Mouse (Mus musculus): ENCODE data around the gene Adpgk. TPM values are rescaled to one million over a fixed set of nuclear protein-coding genes. Genes with fewer than 3 reads are reported as not detected.
"Not testable (repeated sequence)": the region's sequence is repeated elsewhere in the genome, so short reads cannot be mapped to it uniquely, and the experiment has no call there.

Gene Adpgk
- total RNA-seq, 2 experiments from 2014 or later = 75.5 to 79.5 TPM

DNA sequence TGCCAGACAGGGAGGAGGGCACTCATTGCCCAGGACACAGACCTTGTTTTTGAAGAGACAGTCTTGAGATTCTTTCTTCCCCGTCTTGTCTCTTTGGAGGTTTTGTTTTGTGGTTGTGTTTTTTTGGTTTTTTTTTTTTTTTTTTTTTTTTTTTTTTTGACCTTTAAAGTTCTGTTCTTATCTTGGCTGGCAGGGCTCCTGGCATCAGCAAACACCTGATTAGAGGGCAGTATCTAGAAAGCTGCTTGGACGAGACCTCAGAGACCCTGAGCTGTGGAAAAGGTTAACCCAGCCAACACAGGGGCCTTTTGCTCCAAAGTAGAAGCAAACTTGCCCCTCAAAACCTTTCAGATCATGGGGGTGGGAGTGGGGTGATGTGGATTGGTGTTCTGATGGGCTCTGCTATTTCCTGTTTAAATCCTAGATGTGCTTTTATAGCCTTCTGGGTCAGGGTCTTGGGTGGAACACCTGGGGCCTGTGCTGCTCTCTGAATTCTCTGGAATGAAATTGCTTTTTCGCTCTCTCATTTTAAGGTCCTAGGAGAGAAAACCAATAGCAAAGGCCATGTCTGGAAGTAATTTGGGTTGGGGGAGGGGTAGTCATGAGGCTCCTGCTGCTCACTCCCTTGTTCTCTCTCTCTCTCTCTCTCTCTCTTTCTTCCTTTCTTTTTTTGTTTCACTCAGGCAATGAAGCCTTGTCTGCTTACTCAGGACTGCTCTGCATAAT lies 2.5 kb upstream of the Adpgk start:
- no peak for ATAC-seq (replicated peaks; ENCODE audit: low FRiP score, poor library complexity, severe bottlenecking)

DNA sequence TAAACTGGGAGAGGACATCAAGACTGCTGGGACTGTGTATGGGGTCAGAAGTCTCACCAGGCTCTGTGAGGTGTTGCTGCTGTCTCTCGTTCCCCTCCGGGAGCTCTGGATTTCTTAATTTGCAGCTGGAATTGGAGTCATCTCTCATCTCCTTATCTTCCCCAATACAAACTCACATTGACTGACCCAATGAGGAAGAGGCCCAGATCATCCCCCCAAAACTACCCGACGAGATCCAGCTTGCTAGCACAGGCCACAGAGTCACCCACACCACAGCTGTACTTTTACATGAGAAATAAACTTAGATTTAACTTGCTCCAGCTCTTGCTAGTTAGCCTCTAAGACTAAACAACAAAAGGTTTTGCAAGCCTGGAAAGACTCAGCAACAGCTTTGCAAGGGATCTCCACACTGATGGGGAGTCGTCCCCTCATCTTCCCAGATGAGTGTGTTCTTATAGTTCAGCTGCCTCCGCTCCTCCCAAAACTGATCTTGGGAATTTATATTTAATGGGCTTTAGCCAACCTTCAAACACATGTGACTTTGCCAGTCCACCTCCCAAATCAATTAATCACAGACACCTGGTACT lies 1.7 kb upstream of the Adpgk start:
- no peak for ATAC-seq (replicated peaks; ENCODE audit: low FRiP score, poor library complexity, severe bottlenecking)

DNA sequence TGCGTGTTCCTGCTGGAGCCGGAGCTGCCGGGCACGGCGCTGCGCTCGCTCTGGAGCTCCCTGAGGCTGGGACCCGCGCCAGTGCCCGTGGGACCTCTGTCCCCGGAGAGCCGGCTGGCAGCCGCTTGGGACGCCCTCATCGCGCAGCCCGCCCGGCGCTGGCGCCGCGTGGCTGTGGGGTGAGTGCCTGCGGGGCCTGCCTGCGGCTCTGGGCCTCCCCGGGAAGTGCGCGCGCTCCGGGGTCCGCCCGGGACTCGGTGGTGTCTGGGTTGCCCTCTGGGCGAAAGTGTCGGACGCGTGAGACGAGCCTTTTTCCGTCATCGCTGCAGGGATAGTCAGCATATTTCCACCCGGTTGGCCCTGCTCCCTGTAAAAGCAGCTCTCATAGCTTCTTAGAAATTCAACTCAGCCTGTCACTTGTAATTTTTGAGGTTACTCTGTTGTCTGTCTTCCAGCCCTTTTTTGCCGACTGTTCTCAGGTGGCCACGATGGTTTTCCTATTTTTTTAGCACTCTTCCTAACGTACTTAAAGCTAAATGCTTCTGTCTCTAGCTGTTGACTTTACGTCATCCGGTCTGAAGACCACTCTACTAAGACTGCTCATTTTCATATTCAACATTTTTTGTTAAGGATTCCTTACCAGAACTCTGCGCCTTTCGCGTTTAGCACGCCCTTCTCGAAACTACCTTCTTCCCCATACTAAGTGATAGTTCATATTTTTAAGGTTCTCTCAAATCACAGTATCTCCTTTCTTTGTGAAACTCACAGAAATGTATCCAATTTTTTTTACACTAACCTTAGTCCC lies 532 bp downstream of the Adpgk start:
- peak; percentile 20; the same call in 1 of the 2 replicates for ATAC-seq (replicated peaks; ENCODE audit: low FRiP score, poor library complexity, severe bottlenecking)

DNA sequence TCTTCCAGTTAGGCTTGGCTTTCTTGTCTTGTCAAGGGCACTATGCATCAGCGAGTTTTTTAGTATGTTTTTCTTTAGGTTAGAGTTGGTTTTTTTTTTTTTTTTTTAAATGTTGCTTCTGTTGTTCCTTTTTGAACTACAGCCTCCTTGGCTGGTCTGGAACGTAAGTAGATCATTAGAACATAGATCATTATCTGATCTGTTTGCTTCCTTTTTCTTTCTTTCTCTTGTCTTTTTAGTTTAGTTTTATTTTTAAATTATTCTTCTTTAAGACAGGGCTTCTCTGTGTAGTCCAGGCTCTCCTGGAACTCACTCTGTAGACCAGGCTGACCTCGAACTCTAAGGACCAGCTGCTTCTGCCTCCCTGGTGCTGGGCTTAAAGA lies 1.1 kb downstream of the Adpgk start:
- no peak for ATAC-seq (replicated peaks; ENCODE audit: low FRiP score, poor library complexity, severe bottlenecking)

DNA sequence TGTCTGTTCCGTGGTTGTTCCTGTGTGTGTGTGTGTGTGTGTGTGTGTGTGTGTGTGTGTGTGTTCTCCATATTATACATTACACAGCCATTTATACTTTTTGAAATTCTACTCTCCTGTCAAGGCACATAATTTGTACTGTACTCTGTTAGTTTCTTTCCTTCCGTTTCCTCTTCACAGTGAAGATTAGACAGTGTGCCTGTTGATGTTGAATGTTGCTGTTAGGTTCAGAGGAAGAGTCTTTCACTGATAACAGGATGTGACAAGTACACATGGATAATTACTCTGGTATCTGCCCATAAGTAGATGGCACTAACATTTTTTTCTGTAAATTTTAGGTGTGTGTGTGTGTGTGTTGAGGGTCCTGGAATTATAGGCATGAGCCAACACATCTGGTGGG lies 5.1 kb downstream of the Adpgk start:
- ATAC-seq (replicated peaks; ENCODE audit: low FRiP score, poor library complexity, severe bottlenecking) = no peak

DNA sequence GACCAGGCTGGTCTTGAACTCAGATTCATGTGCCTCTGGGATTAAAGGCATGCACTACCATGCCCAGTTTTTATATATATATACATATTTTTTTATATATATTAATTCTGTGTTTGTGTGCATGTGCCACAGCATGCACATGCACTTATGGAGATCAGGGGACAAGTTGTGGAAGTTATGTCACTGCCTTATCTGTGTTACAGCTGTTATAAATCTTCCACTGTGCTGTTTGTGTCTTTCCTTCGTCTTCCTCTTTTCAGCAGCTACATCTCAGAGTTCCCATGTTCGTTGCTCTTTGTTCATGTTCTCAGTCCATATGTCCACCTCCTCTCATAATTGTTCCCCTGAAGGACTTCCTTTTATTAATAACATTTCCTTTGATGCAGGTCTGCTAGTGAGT lies 16.5 kb downstream of the Adpgk start:
- ATAC-seq (replicated peaks; ENCODE audit: low FRiP score, poor library complexity, severe bottlenecking) = no peak

DNA sequence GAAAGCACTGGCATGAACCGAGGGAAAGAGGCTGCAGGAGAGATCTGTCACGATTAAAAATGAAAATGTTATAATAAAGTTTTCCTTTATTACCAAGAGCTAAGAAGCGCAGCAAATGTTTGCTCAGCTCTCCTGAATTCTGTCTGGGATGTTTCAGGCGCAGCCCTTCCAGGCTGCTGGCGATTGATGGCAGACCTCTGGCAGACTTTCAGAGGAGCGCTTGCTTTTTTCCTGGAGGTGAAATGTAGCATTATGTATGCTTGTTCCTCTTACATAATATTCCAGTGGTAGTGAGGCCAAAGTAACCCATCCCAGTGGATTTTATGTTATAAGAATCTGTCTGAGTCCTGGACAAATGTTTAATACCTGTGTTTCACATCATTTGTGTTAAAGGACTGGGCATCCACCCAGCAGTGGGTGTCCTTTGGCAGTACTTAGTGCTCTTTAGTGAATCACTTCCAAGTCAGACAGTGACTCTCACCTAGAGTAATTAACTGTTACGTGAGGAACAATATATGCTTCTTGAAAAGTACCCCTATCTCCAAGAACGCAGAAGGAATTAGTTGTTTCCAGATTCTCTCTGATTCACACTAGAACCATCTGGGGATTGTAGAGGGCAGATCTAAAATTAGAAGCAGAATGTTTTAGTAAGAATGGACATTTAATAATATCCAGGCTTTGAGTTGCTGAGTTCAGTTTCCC lies 19.4 kb downstream of the Adpgk start:
- no peak for ATAC-seq (replicated peaks; ENCODE audit: low FRiP score, poor library complexity, severe bottlenecking)

DNA sequence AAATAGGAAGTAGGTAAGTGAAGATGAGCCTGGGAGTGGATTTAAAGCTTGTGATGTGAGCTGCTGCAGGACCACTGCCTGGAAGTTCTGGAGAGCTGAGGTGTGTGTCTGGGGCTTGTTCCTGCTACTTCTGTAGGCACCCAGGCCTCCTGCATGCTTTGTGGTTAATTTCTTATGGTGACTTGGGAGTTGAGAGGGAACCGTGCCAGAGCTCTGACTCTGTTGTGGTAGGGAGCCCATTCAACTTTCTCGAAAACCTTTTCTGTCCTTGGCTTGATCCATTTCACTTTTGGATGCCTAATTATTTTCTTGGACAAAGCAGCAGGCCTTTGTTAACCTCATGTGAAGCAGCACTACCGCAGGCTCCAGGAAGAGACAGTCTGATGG lies 19.9 kb downstream of the Adpgk start:
- no peak for ATAC-seq (replicated peaks; ENCODE audit: low FRiP score, poor library complexity, severe bottlenecking)

DNA sequence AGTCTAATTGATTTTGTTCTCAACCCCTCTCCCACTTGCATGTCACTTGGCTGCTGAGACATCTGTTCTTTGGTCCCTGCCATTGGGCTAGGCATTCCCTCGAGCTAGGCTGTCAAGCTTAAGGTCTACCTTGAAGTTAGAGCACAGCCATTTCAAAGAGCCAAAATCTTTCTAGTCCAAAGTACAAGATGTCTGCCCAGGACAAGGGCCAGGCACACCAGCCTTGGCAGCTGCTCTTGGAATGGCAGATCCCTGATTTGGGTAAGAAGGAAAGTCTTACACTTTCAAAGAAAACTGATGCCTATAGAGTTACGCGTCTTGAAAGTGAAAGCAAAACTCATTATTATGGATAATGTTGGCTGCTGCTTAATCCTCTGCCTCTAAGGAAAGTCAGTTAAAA lies 24.8 kb downstream of the Adpgk start:
- ATAC-seq (replicated peaks; ENCODE audit: low FRiP score, poor library complexity, severe bottlenecking) = no peak

DNA sequence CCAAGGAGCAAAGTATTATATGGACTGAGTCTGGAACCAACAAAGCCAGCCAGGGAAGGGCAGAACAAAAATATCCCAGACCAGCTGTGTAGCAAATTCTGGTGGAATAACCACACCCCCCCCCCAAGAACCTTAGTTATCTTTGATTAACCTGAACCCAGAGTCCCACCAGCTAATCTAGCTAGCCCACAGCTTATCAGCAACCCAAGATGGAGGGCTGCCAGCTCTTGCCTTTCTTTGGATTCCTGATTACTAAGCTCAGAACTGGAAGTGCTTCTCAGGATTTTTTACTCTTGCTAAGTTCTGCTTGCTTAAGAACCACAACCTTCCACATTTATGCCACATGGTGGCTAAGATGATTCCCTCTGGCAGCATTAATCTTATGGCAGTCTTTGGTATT lies 33.0 kb downstream of the Adpgk start:
- no peak for ATAC-seq (replicated peaks; ENCODE audit: low FRiP score, poor library complexity, severe bottlenecking)

DNA sequence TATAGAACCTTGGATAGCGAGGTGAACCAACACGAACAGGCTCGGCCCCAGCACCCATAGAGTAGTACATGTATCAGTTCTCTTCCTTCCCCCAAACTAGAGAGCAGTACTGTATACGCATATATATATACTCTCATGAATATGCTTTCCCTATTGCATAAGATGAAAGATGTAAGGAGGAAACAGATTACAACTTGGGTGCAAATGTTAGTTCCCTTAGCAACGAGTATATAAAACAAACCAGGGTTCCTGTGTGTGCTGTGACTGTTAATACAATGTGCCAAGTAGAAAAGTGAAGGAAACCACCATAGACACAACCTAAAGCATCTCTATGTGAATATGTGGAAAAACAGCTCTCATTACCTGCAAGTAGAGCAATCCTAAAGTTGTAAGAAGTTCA lies 38.7 kb downstream of the Adpgk start:
- no peak for ATAC-seq (replicated peaks; ENCODE audit: low FRiP score, poor library complexity, severe bottlenecking)

DNA sequence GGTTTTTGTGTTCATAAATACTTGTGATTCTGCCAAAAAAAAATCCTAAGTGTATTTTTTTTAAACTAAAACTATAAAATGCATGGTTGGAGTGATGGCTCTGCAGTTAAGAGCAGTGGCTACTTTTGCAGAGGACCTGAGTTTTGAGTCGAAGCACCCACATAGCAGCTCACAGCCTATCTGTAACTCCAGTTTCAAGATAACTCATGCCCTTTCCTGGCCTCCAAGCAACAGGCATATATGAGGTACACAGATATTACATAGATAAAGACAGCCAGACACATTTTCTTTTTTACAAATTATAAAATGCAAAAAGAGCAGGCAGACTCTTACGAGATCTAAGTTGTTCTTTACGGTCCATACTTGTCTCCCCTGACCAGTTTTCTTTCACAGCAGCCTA lies 45.2 kb downstream of the Adpgk start:
- no peak for ATAC-seq (replicated peaks; ENCODE audit: low FRiP score, poor library complexity, severe bottlenecking)

DNA sequence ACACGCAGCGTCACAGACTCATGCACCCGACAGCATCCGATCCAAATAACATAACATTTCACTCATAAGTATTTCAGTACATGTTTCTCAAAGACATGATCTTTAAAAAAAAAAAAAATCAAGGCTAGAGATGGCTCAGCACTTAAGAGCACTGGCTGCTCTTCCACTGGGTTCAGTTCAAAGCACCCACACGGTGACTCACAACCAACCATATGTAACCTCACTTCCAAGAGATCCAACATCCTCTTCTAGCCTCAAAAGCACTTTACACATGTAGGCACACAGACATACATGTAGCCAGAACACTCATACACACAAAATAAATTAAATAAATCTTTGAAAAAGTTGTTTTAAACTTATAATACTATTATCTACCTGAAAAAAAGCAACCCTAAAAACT lies 46.5 kb downstream of the Adpgk start:
- ATAC-seq (replicated peaks; ENCODE audit: low FRiP score, poor library complexity, severe bottlenecking) = no peak

DNA sequence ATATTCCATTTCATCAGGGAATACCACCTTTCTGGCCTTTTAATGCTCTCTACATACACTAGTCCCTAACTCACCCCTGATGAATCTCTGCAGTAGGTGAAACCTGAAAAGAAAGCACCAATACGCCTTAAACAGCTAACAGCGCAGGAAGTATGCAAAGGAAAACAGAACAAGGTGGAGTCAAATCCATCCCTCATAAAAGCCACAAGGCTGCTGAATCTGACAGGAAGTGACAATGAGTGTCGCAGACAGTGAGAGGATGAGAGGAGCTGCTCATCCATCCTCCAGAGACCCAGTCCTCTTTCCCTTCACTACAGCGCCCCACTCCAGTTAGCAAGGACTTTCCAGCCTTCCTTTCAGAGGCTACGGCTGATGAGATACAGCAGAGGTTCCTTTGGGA lies 47.1 kb downstream of the Adpgk start:
- no peak for ATAC-seq (replicated peaks; ENCODE audit: low FRiP score, poor library complexity, severe bottlenecking)

DNA sequence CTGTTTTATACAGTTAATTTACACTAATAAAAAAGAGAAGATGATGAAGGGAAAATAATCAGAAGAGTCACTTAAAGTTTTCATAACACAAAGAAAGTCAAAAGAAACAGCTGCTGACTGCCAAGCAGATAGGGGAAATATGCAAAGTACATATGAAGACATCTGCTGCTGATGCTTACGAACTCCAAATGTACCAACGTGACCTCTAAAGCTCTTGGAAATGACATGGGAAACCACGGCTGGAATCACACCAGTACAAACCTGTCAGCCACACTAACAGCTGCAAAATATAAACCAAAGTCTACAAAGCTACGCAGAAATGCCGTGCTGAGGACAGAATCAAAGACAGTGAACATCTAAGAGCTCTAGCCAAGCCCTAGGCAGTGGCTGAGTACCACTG lies 47.7 kb downstream of the Adpgk start:
- no peak for ATAC-seq (replicated peaks; ENCODE audit: low FRiP score, poor library complexity, severe bottlenecking)

DNA sequence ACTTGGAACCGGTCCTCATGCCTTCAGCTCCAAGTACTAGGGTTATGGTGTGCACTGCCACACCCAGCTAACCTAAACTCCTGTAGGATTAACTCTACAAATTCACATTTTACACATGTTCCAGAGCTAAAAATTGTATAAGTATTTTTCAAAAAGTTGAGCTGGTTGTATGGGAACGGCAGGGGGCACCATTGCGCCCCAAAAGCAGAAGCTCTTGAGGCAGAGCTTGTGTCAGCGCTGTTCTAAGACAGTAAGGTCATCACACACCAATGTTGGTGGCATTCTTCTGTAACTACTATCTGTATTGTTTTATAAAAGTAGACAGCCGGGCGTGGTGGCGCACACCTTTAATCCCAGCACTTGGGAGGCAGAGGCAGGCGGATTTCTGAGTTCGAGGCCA lies 48.6 kb downstream of the Adpgk start:
- ATAC-seq (replicated peaks; ENCODE audit: low FRiP score, poor library complexity, severe bottlenecking) = no peak

DNA sequence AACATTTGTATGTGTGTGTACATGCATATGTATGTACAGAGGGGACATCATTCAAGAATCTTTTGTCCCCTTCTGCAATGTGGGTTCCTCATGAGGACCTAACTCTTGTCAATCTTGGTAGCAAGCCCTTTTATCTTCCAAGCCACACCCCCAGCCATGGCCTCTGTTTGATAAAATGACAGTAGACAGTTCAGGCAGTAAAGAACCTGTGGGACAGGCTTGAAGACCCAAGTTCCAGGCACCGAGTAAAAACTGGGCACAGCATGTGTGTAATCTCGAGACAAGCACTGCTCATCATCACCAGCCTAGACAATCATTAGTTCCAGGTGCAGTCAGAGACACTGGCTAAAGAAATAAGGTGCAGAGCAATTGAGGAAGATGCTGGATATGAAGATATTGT lies 54.8 kb downstream of the Adpgk start:
- no peak for ATAC-seq (replicated peaks; ENCODE audit: low FRiP score, poor library complexity, severe bottlenecking)

DNA sequence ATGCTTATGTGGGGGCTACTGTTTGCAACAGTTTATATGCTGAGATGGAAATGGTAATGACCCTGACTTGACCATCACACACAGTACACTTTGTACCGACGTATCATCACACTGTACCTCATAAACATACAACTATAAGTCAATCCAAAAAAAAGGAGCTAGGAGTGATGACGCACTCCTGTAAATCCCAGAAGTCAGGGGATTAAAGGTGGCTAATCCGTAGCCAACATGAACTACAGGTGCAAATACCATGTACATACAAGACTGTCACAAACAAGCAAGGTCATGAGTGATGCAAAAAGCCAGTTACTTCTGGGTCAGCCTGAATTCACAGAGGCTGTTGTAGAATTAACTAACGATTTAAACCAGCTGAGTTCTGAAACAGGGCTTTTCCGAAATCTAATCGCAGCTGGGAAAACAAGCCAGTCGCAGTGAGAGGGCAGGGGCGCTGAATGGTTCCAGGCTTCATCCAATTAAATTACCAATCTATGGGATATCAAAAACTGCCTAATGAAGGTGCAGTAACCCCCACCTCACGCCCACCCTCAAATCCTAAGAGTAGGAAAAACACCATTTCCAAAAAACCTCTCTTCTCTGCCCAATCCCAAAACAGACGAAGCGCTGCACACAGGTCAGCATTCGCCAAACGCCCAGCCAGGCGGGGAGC lies 61.4 kb downstream of the Adpgk start:
- no peak for ATAC-seq (replicated peaks; ENCODE audit: low FRiP score, poor library complexity, severe bottlenecking)

DNA sequence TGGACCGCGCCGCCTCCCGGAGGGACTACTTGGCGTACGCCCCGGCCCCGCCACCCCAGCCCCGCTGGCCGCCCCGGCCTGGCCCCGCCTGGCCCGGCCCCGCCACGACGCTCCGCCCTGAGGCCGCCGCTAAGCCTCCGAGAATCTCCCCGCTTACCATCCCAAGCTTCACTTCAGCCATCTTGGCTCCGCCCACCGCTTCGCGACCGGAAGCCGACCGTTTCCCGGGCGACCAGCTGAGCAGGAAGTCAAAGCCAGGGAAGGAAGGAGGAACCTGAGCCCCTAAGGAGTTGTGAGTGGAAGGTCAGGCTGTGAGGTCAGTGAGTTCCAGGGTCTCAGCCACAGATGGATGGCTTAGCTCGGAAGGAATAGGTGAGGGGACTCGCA lies 61.9 kb downstream of the Adpgk start, which contains the start of gene Bbs4:
Gene Bbs4, minus strand, starts transcription at position 256 of the 387 bp plus-strand sequence.
- ATAC-seq (replicated peaks; ENCODE audit: low FRiP score, poor library complexity, severe bottlenecking) = peak; percentile 100

DNA sequence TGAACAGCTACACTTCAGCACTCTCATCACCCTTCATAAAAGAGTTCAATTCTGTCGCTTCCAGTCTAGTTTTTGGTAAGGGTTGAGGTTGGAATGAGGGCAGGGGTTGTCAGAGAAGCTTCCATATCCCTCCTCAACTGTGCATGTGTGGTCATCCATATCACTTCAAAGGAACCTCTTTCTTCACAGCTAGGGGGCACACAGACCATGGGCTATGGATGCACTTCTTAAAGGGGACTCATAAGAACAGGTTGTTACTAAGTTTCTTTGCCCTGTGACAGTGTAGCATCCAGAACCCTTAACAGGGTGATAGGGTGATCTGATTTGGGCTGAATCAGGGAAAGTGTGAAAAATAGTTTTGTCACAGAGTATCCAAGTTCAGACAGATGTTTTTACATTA lies 66.7 kb downstream of the Adpgk start:
- ATAC-seq (replicated peaks; ENCODE audit: low FRiP score, poor library complexity, severe bottlenecking) = not testable (repeated sequence)
